Mouse (Mus musculus) liver, adult 2 months (tissue): ENCODE data around the gene Pou3f3.

Experiments used
- CTCF ChIP-seq: fragments of 200-500 bp; IDR thresholded peaks from 2 replicates; pipeline ENCODE4 v1.5.1; 2011; ENCODE audit warnings: low read depth, low read length, control low read depth
- POLR2A ChIP-seq: fragments of 200-500 bp; IDR thresholded peaks from 2 replicates; pipeline ENCODE4 v1.6.1; 2011; ENCODE audit warnings: low read length, control low read depth; ENCODE audit not compliant: insufficient read depth; ENCODE audit errors: extremely low read depth

GRCm38 (mm10) chr1:42707196-42707595 lies 11.6 kb downstream of the Pou3f3 start:
- TF ChIP-seq CTCF (no peak), POLR2A (no peak)
